Mouse (Mus musculus): ENCODE data around the gene Speer3.
"Not testable (repeated sequence)": the region's sequence is repeated elsewhere in the genome, so short reads cannot be mapped to it uniquely, and the experiment has no call there.

The Speer3 gene

DNA sequence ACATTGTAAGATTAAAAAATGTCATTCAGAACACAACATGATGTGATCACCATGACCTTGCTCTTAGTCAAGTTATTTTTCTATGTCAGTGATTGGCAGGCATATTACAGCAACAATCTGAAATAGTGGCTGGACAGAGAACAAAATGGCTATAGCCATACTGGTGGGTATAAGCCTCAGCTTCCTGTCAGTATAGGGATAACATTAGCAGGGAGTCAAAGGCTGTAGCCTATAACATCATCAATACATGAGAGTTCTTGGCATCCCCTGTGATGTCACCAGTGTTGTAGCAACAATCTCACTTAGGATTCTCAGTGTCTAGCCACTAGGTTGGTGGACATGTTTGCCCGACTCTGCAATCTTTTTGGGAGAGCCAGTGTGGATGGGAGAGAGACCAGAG lies at the start of gene Speer3:
Gene Speer3, plus strand, starts transcription at position 301 of the 400 bp plus-strand sequence.
- no peak for DNase-seq (ENCODE audit: low spot score in 2 of 2)

DNA sequence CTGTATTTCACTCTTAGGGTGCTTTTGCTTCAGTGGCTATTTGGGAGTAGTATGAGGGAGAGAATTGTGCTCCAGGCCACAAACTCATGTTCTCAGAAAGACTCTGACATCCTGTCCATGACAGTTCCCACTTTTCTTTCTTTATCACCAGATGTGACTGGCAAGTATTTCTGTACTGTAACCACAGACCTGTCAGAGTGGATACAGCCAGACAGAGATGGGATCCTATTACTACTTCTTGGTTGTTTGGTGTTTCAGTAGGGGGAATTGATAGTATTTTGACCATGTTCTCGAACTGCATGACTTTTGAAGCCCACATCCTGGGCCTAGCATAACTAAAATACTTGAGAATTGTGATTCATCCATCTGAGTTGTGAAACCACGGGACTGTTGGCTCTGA lies 19.1 kb downstream of the Speer3 start:
- DNase-seq (ENCODE audit: low spot score in 2 of 2) = not testable (repeated sequence)

- no peak for DNase-seq (ENCODE audit: low spot score in 2 of 2)
These were observed 33.7 kb downstream of the Speer3 start for GRCm38 (mm10) chr5:13825108-13825507.

- DNase-seq (ENCODE audit: low spot score in 2 of 2) = no peak
These were observed 35.3 kb downstream of the Speer3 start for GRCm38 (mm10) chr5:13826708-13827107.

- DNase-seq (ENCODE audit: low spot score in 2 of 2) = no peak
These were observed 52.9 kb downstream of the Speer3 start for GRCm38 (mm10) chr5:13844317-13844716.

Measured in urinary bladder, postnatal 4 days (tissue).